8 mouse cellular contexts compared by ENCODE assay signal in the genomic region with DNA sequence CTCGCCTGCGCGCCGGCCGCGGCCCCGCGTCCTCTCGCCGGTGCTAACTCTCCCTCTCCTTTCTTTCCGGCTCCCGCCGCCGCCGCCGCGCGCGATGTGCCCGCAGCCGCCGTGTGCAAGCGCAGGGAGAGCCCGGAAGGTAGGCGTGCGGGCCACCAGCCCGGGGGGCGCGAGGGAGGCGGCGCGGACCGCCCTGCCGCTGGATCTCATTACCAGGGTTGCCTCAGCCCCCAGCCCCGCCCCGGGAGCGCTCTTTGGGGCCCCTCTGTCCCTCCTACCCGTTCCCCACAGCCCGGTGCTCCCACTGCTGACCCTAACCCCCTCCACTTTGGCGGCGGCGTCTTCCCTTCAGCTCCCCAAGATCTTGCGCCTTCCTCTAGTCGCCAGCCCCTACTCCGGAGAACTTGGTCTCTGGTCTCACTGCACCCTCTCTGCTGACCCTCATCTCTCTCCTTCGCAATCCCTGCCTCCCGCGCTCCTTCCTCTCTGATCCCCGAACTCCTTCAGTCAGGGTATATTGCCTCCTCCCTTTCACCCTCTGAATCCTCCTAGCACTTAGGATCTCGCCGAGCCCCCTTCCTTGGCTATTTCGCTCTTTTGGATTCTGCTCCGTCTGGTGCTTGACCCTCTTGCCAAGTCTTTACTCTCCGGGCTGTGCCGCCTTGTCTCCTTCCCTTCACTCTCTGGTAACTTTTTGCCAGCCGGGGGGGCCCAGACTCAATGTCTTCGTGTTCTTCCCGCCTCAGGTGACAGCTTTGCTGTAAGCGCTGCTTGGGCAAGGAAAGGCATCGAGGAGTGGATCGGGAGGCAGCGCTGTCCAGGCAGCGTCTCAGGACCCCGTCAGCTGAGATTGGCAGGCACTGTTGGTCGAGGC. TPM values are rescaled to one million over a fixed set of nuclear protein-coding genes. Genes with fewer than 3 reads are reported as not detected.
A peak's percentile ranks its signal among the peaks of the same experiment; 100 is the strongest.
DNase-seq lines count a peak whose midpoint lies in the region; ATAC-seq and TF ChIP-seq lines count a peak whose summit lies in the region.

No protein-coding gene starts in this region.

- H3K9me3 ChIP-seq in ES-Bruce4 (replicated peaks; ENCODE audit: control insufficient read depth, insufficient read depth, low read length, poor library complexity, severe bottlenecking): no peaks in the 10 kb centered on the region
- H3K9me3 ChIP-seq in hindbrain, embryonic 11.5 days (ENCODE audit: control insufficient read depth, low read length): no peaks in the 10 kb centered on the region
- H3K9me3 ChIP-seq in liver, postnatal 0 days (ENCODE audit: low read length): no peaks in the 10 kb centered on the region
- H3K9me3 ChIP-seq in stomach, embryonic 15.5 days: no peaks in the 10 kb centered on the region

- peak overlapping the region; percentile 31; the same call in 1 of the 2 replicates for H3K27ac ChIP-seq in heart, adult 2 months
- H3K27ac ChIP-seq in ES-Bruce4 (ENCODE audit: insufficient read depth, low read length): no peak overlapping the region
- H3K27ac ChIP-seq in hindbrain, embryonic 11.5 days (ENCODE audit: low read depth, low read length): peak overlapping the region; percentile 78
- no peak overlapping the region for H3K27ac ChIP-seq in liver, postnatal 0 days (ENCODE audit: low read depth)
- H3K27ac ChIP-seq in stomach, embryonic 15.5 days: peak overlapping the region; percentile 74

- intact Hi-C loops in heart, adult 2 months (cut with DNase I): loop anchor here (5.0 kb wide), 1 partner anchor 159 kb away; the partner anchor contains the start of gene Brd7
- intact Hi-C loops in heart, postnatal 25 days (cut with DNase I): loop anchor here (5.0 kb wide), 1 partner anchor 101 kb away; no protein-coding TSS in a partner anchor

- no peak for TF ChIP-seq POLR2A in heart, adult 2 months (IDR thresholded peaks at IDR 0.05; ENCODE audit: insufficient read depth, low read depth, low read length)
- no peak for TF ChIP-seq POLR2A in ES-Bruce4 (IDR thresholded peaks at IDR 0.05; ENCODE audit: insufficient read depth, low read length)

- no peaks in the 10 kb centered on the region for H3K36me3 ChIP-seq in heart, adult 2 months (ENCODE audit: control insufficient read depth, insufficient read depth, low read length)
- H3K36me3 ChIP-seq in ES-Bruce4 (ENCODE audit: control insufficient read depth, insufficient read depth, low read length, poor library complexity, severe bottlenecking): no peaks in the 10 kb centered on the region
- H3K36me3 ChIP-seq in hindbrain, embryonic 11.5 days (ENCODE audit: control insufficient read depth, insufficient read depth, low read length): no peaks in the 10 kb centered on the region
- no peaks in the 10 kb centered on the region for H3K36me3 ChIP-seq in liver, postnatal 0 days (replicated peaks; ENCODE audit: insufficient read depth, low read length)
- no peaks in the 10 kb centered on the region for H3K36me3 ChIP-seq in stomach, embryonic 15.5 days

- 2% methylated on average over 54 of the region's 65 CpGs for WGBS in heart, adult 2 months
- WGBS in hindbrain, embryonic 11.5 days: under 1% methylated on average over 37 of the region's 65 CpGs
- 5% methylated on average over 52 of the region's 65 CpGs for WGBS in liver, postnatal 0 days (ENCODE audit: insufficient replicate concordance)
- WGBS in stomach, embryonic 15.5 days: 0% methylated on average over 57 of the region's 65 CpGs

- ATAC-seq in common myeloid progenitor, adult 5-6 weeks (replicated peaks; ENCODE audit: low read depth, poor library complexity, severe bottlenecking): 0 out of 2 replicates have a peak, but pooled peaks have one; percentile 8
- peak; percentile 46 for ATAC-seq in hindbrain, embryonic 11.5 days (ENCODE audit: low FRiP score)
- no peak for ATAC-seq in liver, postnatal 0 days
- ATAC-seq in stomach, embryonic 15.5 days (ENCODE audit: insufficient read depth, low FRiP score, low read depth): 0 out of 2 replicates have a peak, but pooled peaks have one; percentile 8

- no peak for TF ChIP-seq EP300 in heart, adult 2 months (IDR thresholded peaks at IDR 0.05; ENCODE audit: insufficient read depth, low read depth, low read length)
- no peak for TF ChIP-seq EP300 in ES-Bruce4 (IDR thresholded peaks at IDR 0.05; ENCODE audit: insufficient read depth, low read depth, low read length)
- no peak for TF ChIP-seq EP300 in liver, postnatal 0 days (IDR thresholded peaks at IDR 0.05; ENCODE audit: low read depth)

- H3K4me2 ChIP-seq in hindbrain, embryonic 11.5 days (replicated peaks; ENCODE audit: low read depth, low read length): peak overlapping the region; percentile 92
- peak overlapping the region; percentile 85 for H3K4me2 ChIP-seq in liver, postnatal 0 days (ENCODE audit: low read depth, low read length)
- H3K4me2 ChIP-seq in stomach, embryonic 15.5 days: peak overlapping the region; percentile 98

- peaks cover 3% of the 10 kb centered on the region for H3K4me1 ChIP-seq in heart, adult 2 months (ENCODE audit: control insufficient read depth, insufficient read depth, low read length)
- no peaks in the 10 kb centered on the region for H3K4me1 ChIP-seq in ES-Bruce4 (ENCODE audit: control insufficient read depth, insufficient read depth, low read length)
- H3K4me1 ChIP-seq in hindbrain, embryonic 11.5 days (replicated peaks; ENCODE audit: control insufficient read depth, insufficient read depth, low read length): peaks cover 15% of the 10 kb centered on the region
- peaks cover 8% of the 10 kb centered on the region for H3K4me1 ChIP-seq in liver, postnatal 0 days (ENCODE audit: insufficient read depth)
- peaks cover 20% of the 10 kb centered on the region for H3K4me1 ChIP-seq in stomach, embryonic 15.5 days

- H3K4me3 ChIP-seq in heart, adult 2 months: peak overlapping the region; percentile 63
- H3K4me3 ChIP-seq in ES-Bruce4 (ENCODE audit: low read depth, low read length): peak overlapping the region; percentile 65
- peak overlapping the region; percentile 89 for H3K4me3 ChIP-seq in hindbrain, embryonic 11.5 days (ENCODE audit: low read depth, low read length)
- peak overlapping the region; percentile 51 for H3K4me3 ChIP-seq in liver, postnatal 0 days (ENCODE audit: low read depth, low read length)
- H3K4me3 ChIP-seq in stomach, embryonic 15.5 days (replicated peaks): peak overlapping the region; percentile 83

- H3K79me2 ChIP-seq in heart, adult 2 months (replicated peaks; ENCODE audit: control insufficient read depth, insufficient read depth, low read length): no peaks in the 10 kb centered on the region

- DNase-seq in heart, adult 2 months: peak in 1 of 2 experiments; percentile 37
- no peak for DNase-seq in heart, postnatal 25 days (ENCODE audit: low spot score)
- DNase-seq in hindbrain, embryonic 11.5 days (ENCODE audit: low spot score): peak; percentile 61
- DNase-seq in liver, postnatal 0 days: peak; percentile 21
- no peak for DNase-seq in layer of hippocampus, adult 9-11 months

- no peak for TF ChIP-seq CTCF in heart, adult 2 months (IDR thresholded peaks at IDR 0.05)
- TF ChIP-seq CTCF in ES-Bruce4 (IDR thresholded peaks at IDR 0.05; ENCODE audit: low read depth, low read length): no peak
- TF ChIP-seq CTCF in liver, postnatal 0 days (IDR thresholded peaks at IDR 0.05; ENCODE audit: low read depth): no peak

- peak overlapping the region; percentile 76 for H3K9ac ChIP-seq in heart, adult 2 months (ENCODE audit: low read depth, low read length)
- H3K9ac ChIP-seq in ES-Bruce4 (ENCODE audit: low read depth, poor library complexity, severe bottlenecking): peak overlapping the region; percentile 87
- H3K9ac ChIP-seq in hindbrain, embryonic 11.5 days (ENCODE audit: low read depth, low read length): peak overlapping the region; percentile 93
- H3K9ac ChIP-seq in liver, postnatal 0 days (replicated peaks): peak overlapping the region; percentile 54
- peak overlapping the region; percentile 66 for H3K9ac ChIP-seq in stomach, embryonic 15.5 days

- peaks cover 9% of the 10 kb centered on the region for H3K27me3 ChIP-seq in heart, adult 2 months (ENCODE audit: control insufficient read depth, insufficient read depth, low read length)
- H3K27me3 ChIP-seq in ES-Bruce4 (ENCODE audit: control insufficient read depth, insufficient read depth, low read length, poor library complexity, severe bottlenecking): peaks cover 11% of the 10 kb centered on the region
- H3K27me3 ChIP-seq in hindbrain, embryonic 11.5 days (ENCODE audit: control insufficient read depth, insufficient read depth, low read length): 0 out of 2 replicates have a peak, but pooled peaks cover 2% of the 10 kb centered on the region
- peaks cover 35% of the 10 kb centered on the region for H3K27me3 ChIP-seq in liver, postnatal 0 days (ENCODE audit: insufficient read depth, low read length)
- 0 out of 2 replicates have a peak, but pooled peaks cover 10% of the 10 kb centered on the region for H3K27me3 ChIP-seq in stomach, embryonic 15.5 days (replicated peaks)

RNA-seq across cellular contexts. Expression of gene Nkd1, which starts 0.6 kb away (rescaled TPM):
- total RNA-seq in heart, adult 2 months (2021): 1 to 10 TPM; 2.3 to 2.9 TPM
- polyA plus RNA-seq in heart, adult 2 months (2012; rRNA removed): 3.4 and 3.6 TPM in 2 replicates
- 1 to 10 TPM; 2.9 to 3.9 TPM for total RNA-seq in heart, postnatal 25 days (2021)
- 2.1 and 3.2 TPM in 2 replicates for polyA plus RNA-seq in ES-Bruce4 (2011; ENCODE audit: insufficient read depth, insufficient read length, low read depth, missing spikeins)
- not detected in 2 replicates for total RNA-seq in common myeloid progenitor, adult 5-6 weeks (2017)
- 83.1 and 89.8 TPM in 2 replicates for polyA plus RNA-seq in hindbrain, embryonic 11.5 days (2014; fragmentation: Nextera tagmentation; extraction: Ambion mirVana)
- 2.5 and 2.9 TPM in 2 replicates for polyA plus RNA-seq in liver, postnatal 0 days (2015; fragmentation: Nextera tagmentation; extraction: Ambion mirVana)
- polyA plus RNA-seq in stomach, embryonic 15.5 days (2015; fragmentation: Nextera tagmentation; extraction: Ambion mirVana): 40.4 and 42.0 TPM in 2 replicates

Comparison
In these comparisons a context has a peak if more than half of its experiments do, and no peak if none do; other contexts are left out.
1. DNase-seq: peak in hindbrain, embryonic 11.5 days (single experiment) and liver, postnatal 0 days (single experiment); none in heart, postnatal 25 days (single experiment) and layer of hippocampus, adult 9-11 months (single experiment).
2. H3K27ac ChIP-seq: peak in heart, adult 2 months (single experiment), hindbrain, embryonic 11.5 days (single experiment) and stomach, embryonic 15.5 days (single experiment); none in ES-Bruce4 (single experiment) and liver, postnatal 0 days (single experiment).
3. Peak in every context shown above with its lines, with median percentiles within 50 percentile points of each other: H3K4me3 ChIP-seq, H3K9ac ChIP-seq and H3K4me2 ChIP-seq.